19 mouse cellular contexts compared by ENCODE assay signal in the genomic region with DNA sequence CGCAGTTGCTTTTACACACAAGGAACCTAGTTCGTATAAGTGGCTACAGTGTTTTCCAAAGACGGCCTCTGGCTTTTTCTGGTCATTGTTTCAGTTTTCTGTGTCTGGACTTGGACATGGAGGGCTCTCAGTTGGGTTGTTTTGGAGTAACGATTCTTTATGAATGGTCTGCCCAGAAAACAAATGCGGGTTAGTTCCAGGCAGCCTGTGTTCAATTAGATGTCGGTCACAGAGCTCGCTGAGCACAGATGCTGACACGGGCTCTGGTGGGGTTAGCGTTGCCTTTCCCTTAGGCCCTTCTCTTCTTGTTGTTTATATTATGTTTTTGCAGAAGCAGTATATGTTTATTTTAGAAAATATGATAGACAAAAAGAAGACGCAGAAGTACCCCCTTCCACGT. TPM values are rescaled to one million over a fixed set of nuclear protein-coding genes. Genes with fewer than 3 reads are reported as not detected.
DNase-seq lines count a peak whose midpoint lies in the region; ATAC-seq and TF ChIP-seq lines count a peak whose summit lies in the region.
"Had no signal": no experiment of that assay in that cellular context is flagged by ENCODE, and none has a peak within 500 bp of the region (broad histone marks: within the 10 kb centered on the region; RNA-seq: fewer than 3 reads in every experiment).

No protein-coding gene starts in this region.

- 85% methylated on average over 11 of the region's 11 CpGs for WGBS in forebrain, embryonic 14.5 days
- 83% methylated on average over 11 of the region's 11 CpGs for WGBS in forebrain, embryonic 12.5 days
- WGBS in lung, embryonic 15.5 days: 45% methylated on average over 11 of the region's 11 CpGs
- WGBS in lung, adult 2 months: 51% methylated on average over 11 of the region's 11 CpGs
- WGBS in embryonic facial prominence, embryonic 14.5 days: 47% methylated on average over 11 of the region's 11 CpGs
- WGBS in limb, embryonic 14.5 days: 41% methylated on average over 11 of the region's 11 CpGs

- no peak for TF ChIP-seq POLR2A in lung, adult 2 months (IDR thresholded peaks at IDR 0.05; ENCODE audit: borderline replicate concordance, extremely low read depth, low read depth, low read length)
- no peak for TF ChIP-seq POLR2A in limb, embryonic 14.5 days (IDR thresholded peaks at IDR 0.05; ENCODE audit: borderline replicate concordance, extremely low read depth, insufficient read depth, insufficient read length)

- TF ChIP-seq CTCF in lung, adult 2 months (IDR thresholded peaks at IDR 0.05; ENCODE audit: insufficient read depth, low read length): no peak

- H3K27ac ChIP-seq in forebrain, embryonic 14.5 days (ENCODE audit: low read depth, low read length): no peak overlapping the region
- no peak overlapping the region for H3K27ac ChIP-seq in forebrain, embryonic 12.5 days
- H3K27ac ChIP-seq in lung, embryonic 15.5 days: peak overlapping the region; percentile 87
- H3K27ac ChIP-seq in embryonic facial prominence, embryonic 14.5 days (replicated peaks; ENCODE audit: low read depth, low read length): peak overlapping the region; percentile 61
- H3K27ac ChIP-seq in limb, embryonic 14.5 days (replicated peaks; ENCODE audit: low read depth, low read length): 0 out of 2 replicates have a peak overlapping the region, but pooled peaks have one; percentile 8
- H3K27ac ChIP-seq: neural tube, embryonic 13.5 days had no signal

- H3K27me3 ChIP-seq in forebrain, embryonic 14.5 days (replicated peaks; ENCODE audit: control insufficient read depth, insufficient read depth, low read length): no peaks in the 10 kb centered on the region
- H3K27me3 ChIP-seq in forebrain, embryonic 12.5 days: no peaks in the 10 kb centered on the region
- no peaks in the 10 kb centered on the region for H3K27me3 ChIP-seq in lung, embryonic 15.5 days
- H3K27me3 ChIP-seq in embryonic facial prominence, embryonic 14.5 days (replicated peaks; ENCODE audit: control insufficient read depth, insufficient read depth, low read length): no peaks in the 10 kb centered on the region
- no peaks in the 10 kb centered on the region for H3K27me3 ChIP-seq in limb, embryonic 14.5 days (ENCODE audit: control insufficient read depth, insufficient read depth, low read length)
- H3K27me3 ChIP-seq: megakaryocyte, embryonic 14.5 days; neural tube, embryonic 13.5 days had no signal

- no peak for ATAC-seq in forebrain, embryonic 14.5 days
- ATAC-seq in forebrain, embryonic 12.5 days (ENCODE audit: low FRiP score): no peak
- ATAC-seq in lung, embryonic 15.5 days (ENCODE audit: borderline replicate concordance, extremely low read depth, low FRiP score, low TSS enrichment): 0 out of 2 replicates have a peak, but pooled peaks have one; percentile 44
- ATAC-seq in embryonic facial prominence, embryonic 14.5 days (ENCODE audit: low read depth): peak; percentile 58
- no peak for ATAC-seq in limb, embryonic 14.5 days (ENCODE audit: low FRiP score, low read depth)
- ATAC-seq: activated CD4-positive, CD25-positive, alpha-beta regulatory T cell, adult 4 months; hindbrain, embryonic 16.5 days; intestine, embryonic 16.5 days had no signal

- H3K4me2 ChIP-seq in forebrain, embryonic 14.5 days (ENCODE audit: low read length): no peak overlapping the region
- no peak overlapping the region for H3K4me2 ChIP-seq in forebrain, embryonic 12.5 days
- H3K4me2 ChIP-seq in lung, embryonic 15.5 days: 0 out of 2 replicates have a peak overlapping the region, but pooled peaks have one; percentile 0
- no peak overlapping the region for H3K4me2 ChIP-seq in embryonic facial prominence, embryonic 14.5 days (ENCODE audit: low read depth, low read length)
- no peak overlapping the region for H3K4me2 ChIP-seq in limb, embryonic 14.5 days (replicated peaks; ENCODE audit: low read depth, low read length, severe bottlenecking)
- H3K4me2 ChIP-seq: neural tube, embryonic 13.5 days had no signal

- H3K36me3 ChIP-seq in forebrain, embryonic 14.5 days (ENCODE audit: control insufficient read depth, insufficient read depth, low read length): peaks cover 34% of the 10 kb centered on the region
- H3K36me3 ChIP-seq in forebrain, embryonic 12.5 days (replicated peaks): peaks cover 38% of the 10 kb centered on the region
- peaks cover 25% of the 10 kb centered on the region for H3K36me3 ChIP-seq in lung, embryonic 15.5 days
- H3K36me3 ChIP-seq in embryonic facial prominence, embryonic 14.5 days (ENCODE audit: control insufficient read depth, insufficient read depth, low read length): peaks cover 26% of the 10 kb centered on the region
- H3K36me3 ChIP-seq in limb, embryonic 14.5 days (ENCODE audit: control insufficient read depth, insufficient read depth, low read length): peaks cover 31% of the 10 kb centered on the region

- peak overlapping the region; percentile 17; the same call in 1 of the 2 replicates for H3K9ac ChIP-seq in forebrain, embryonic 14.5 days (ENCODE audit: low read length)
- no peak overlapping the region for H3K9ac ChIP-seq in forebrain, embryonic 12.5 days
- H3K9ac ChIP-seq in lung, embryonic 15.5 days: no peak overlapping the region
- H3K9ac ChIP-seq in embryonic facial prominence, embryonic 14.5 days (ENCODE audit: low read depth, low read length): no peak overlapping the region
- peak overlapping the region; percentile 12; the same call in 1 of the 2 replicates for H3K9ac ChIP-seq in limb, embryonic 14.5 days (ENCODE audit: low read depth, low read length, severe bottlenecking)

- H3K9me3 ChIP-seq in forebrain, embryonic 14.5 days (replicated peaks; ENCODE audit: control insufficient read depth, low read length): no peaks in the 10 kb centered on the region
- H3K9me3 ChIP-seq in forebrain, embryonic 12.5 days: no peaks in the 10 kb centered on the region
- H3K9me3 ChIP-seq in lung, embryonic 15.5 days: no peaks in the 10 kb centered on the region
- no peaks in the 10 kb centered on the region for H3K9me3 ChIP-seq in embryonic facial prominence, embryonic 14.5 days (ENCODE audit: control insufficient read depth, low read length)
- H3K9me3 ChIP-seq in limb, embryonic 14.5 days (ENCODE audit: control insufficient read depth, low read length): no peaks in the 10 kb centered on the region
- H3K9me3 ChIP-seq: G1E; megakaryocyte, embryonic 14.5 days; neural tube, embryonic 13.5 days had no signal

- no peak overlapping the region for H3K4me3 ChIP-seq in forebrain, embryonic 14.5 days (ENCODE audit: low read depth, low read length)
- H3K4me3 ChIP-seq in forebrain, embryonic 12.5 days (replicated peaks): no peak overlapping the region
- no peak overlapping the region for H3K4me3 ChIP-seq in lung, embryonic 15.5 days
- no peak overlapping the region for H3K4me3 ChIP-seq in lung, adult 2 months (replicated peaks; ENCODE audit: extremely low read depth, low read depth, low read length)
- no peak overlapping the region for H3K4me3 ChIP-seq in embryonic facial prominence, embryonic 14.5 days (ENCODE audit: low read depth, low read length)
- no peak overlapping the region for H3K4me3 ChIP-seq in limb, embryonic 14.5 days (replicated peaks; ENCODE audit: low read length)
- H3K4me3 ChIP-seq: megakaryocyte, embryonic 14.5 days; neural tube, embryonic 13.5 days had no signal

- DNase-seq in forebrain, embryonic 14.5 days (ENCODE audit: low spot score): no peak
- DNase-seq in lung, adult 2 months: no peak
- DNase-seq in embryonic facial prominence, embryonic 14.5 days (ENCODE audit: low spot score): peak; percentile 48
- no peak for DNase-seq in limb, embryonic 14.5 days (ENCODE audit: low spot score)
- DNase-seq in spleen, postnatal 36 days (ENCODE audit: low spot score in 2 of 2): no peak
- no peak for DNase-seq in frontal cortex, postnatal 25 days (ENCODE audit: low spot score in 2 of 2)
- DNase-seq: adrenal gland, postnatal 25 days; cerebellum, adult 11 months; cerebellum, postnatal 25 days; gastrocnemius, postnatal 36 days; midbrain, embryonic 14.5 days had no signal

- H3K4me1 ChIP-seq in forebrain, embryonic 14.5 days (ENCODE audit: control insufficient read depth, insufficient read depth, low read length): peaks cover 3% of the 10 kb centered on the region
- H3K4me1 ChIP-seq in forebrain, embryonic 12.5 days: peaks cover 12% of the 10 kb centered on the region
- H3K4me1 ChIP-seq in lung, embryonic 15.5 days: peaks cover 65% of the 10 kb centered on the region
- peaks cover 31% of the 10 kb centered on the region for H3K4me1 ChIP-seq in lung, adult 2 months (ENCODE audit: control insufficient read depth, insufficient read depth, low read length)
- peaks cover 27% of the 10 kb centered on the region for H3K4me1 ChIP-seq in embryonic facial prominence, embryonic 14.5 days (ENCODE audit: control insufficient read depth, insufficient read depth, low read length)
- peaks cover 11% of the 10 kb centered on the region for H3K4me1 ChIP-seq in limb, embryonic 14.5 days (ENCODE audit: control insufficient read depth, insufficient read depth, low read length)

RNA-seq across cellular contexts. Expression of a gene that starts 5.4 kb away (rescaled TPM):
- polyA plus RNA-seq in forebrain, embryonic 14.5 days (2014; fragmentation: Nextera tagmentation; extraction: Ambion mirVana): 135 and 141 TPM in 2 replicates
- polyA plus RNA-seq in forebrain, embryonic 12.5 days (2016; fragmentation: Nextera tagmentation; extraction: Ambion mirVana): 117 and 121 TPM in 2 replicates
- polyA plus RNA-seq in lung, embryonic 15.5 days (2015; fragmentation: Nextera tagmentation; extraction: Ambion mirVana): 143 TPM in 2 replicates
- 41.3 and 44.9 TPM in 2 replicates for polyA plus RNA-seq in lung, adult 2 months (2012; rRNA removed)
- polyA plus RNA-seq in embryonic facial prominence, embryonic 14.5 days (2014; fragmentation: Nextera tagmentation; extraction: Ambion mirVana): 112 and 128 TPM in 2 replicates
- polyA plus RNA-seq in limb, embryonic 14.5 days (2012; rRNA removed): 63.3 and 92.3 TPM in 2 replicates
- 121 and 132 TPM in 2 replicates for polyA plus RNA-seq in limb, embryonic 14.5 days (2014; fragmentation: Nextera tagmentation; extraction: Ambion mirVana)

RNA-seq across cellular contexts. Expression of a gene that starts 27.9 kb away (rescaled TPM):
- polyA plus RNA-seq in forebrain, embryonic 14.5 days (2014; fragmentation: Nextera tagmentation; extraction: Ambion mirVana): 46.8 and 47.3 TPM in 2 replicates
- polyA plus RNA-seq in forebrain, embryonic 12.5 days (2016; fragmentation: Nextera tagmentation; extraction: Ambion mirVana): 14.9 and 15.9 TPM in 2 replicates
- 17.0 and 19.4 TPM in 2 replicates for polyA plus RNA-seq in lung, embryonic 15.5 days (2015; fragmentation: Nextera tagmentation; extraction: Ambion mirVana)
- 26.0 and 28.1 TPM in 2 replicates for polyA plus RNA-seq in lung, adult 2 months (2012; rRNA removed)
- polyA plus RNA-seq in embryonic facial prominence, embryonic 14.5 days (2014; fragmentation: Nextera tagmentation; extraction: Ambion mirVana): 12.6 and 21.8 TPM in 2 replicates
- polyA plus RNA-seq in limb, embryonic 14.5 days (2012; rRNA removed): 10.1 and 13.2 TPM in 2 replicates
- 11.8 and 15.0 TPM in 2 replicates for polyA plus RNA-seq in limb, embryonic 14.5 days (2014; fragmentation: Nextera tagmentation; extraction: Ambion mirVana)
- polyA plus RNA-seq: G1E had no signal

RNA-seq across cellular contexts. Expression of a gene that starts 37.2 kb away (rescaled TPM):
- polyA plus RNA-seq in forebrain, embryonic 14.5 days (2014; fragmentation: Nextera tagmentation; extraction: Ambion mirVana): 29.5 and 31.6 TPM in 2 replicates
- 30.6 and 31.0 TPM in 2 replicates for polyA plus RNA-seq in forebrain, embryonic 12.5 days (2016; fragmentation: Nextera tagmentation; extraction: Ambion mirVana)
- 50.3 and 51.8 TPM in 2 replicates for polyA plus RNA-seq in lung, embryonic 15.5 days (2015; fragmentation: Nextera tagmentation; extraction: Ambion mirVana)
- 13.1 and 13.8 TPM in 2 replicates for polyA plus RNA-seq in lung, adult 2 months (2012; rRNA removed)
- 28.1 and 30.4 TPM in 2 replicates for polyA plus RNA-seq in embryonic facial prominence, embryonic 14.5 days (2014; fragmentation: Nextera tagmentation; extraction: Ambion mirVana)
- 25.4 and 27.9 TPM in 2 replicates for polyA plus RNA-seq in limb, embryonic 14.5 days (2012; rRNA removed)
- 32.1 and 32.7 TPM in 2 replicates for polyA plus RNA-seq in limb, embryonic 14.5 days (2014; fragmentation: Nextera tagmentation; extraction: Ambion mirVana)

RNA-seq across cellular contexts. Expression of a gene that starts 44.7 kb away (rescaled TPM):
- 21.6 and 26.3 TPM in 2 replicates for polyA plus RNA-seq in forebrain, embryonic 14.5 days (2014; fragmentation: Nextera tagmentation; extraction: Ambion mirVana)
- 37.0 and 43.6 TPM in 2 replicates for polyA plus RNA-seq in forebrain, embryonic 12.5 days (2016; fragmentation: Nextera tagmentation; extraction: Ambion mirVana)
- 40.5 and 50.9 TPM in 2 replicates for polyA plus RNA-seq in lung, embryonic 15.5 days (2015; fragmentation: Nextera tagmentation; extraction: Ambion mirVana)
- 134 and 161 TPM in 2 replicates for polyA plus RNA-seq in lung, adult 2 months (2012; rRNA removed)
- polyA plus RNA-seq in embryonic facial prominence, embryonic 14.5 days (2014; fragmentation: Nextera tagmentation; extraction: Ambion mirVana): 27.1 and 28.2 TPM in 2 replicates
- 166 and 177 TPM in 2 replicates for polyA plus RNA-seq in limb, embryonic 14.5 days (2012; rRNA removed)
- polyA plus RNA-seq in limb, embryonic 14.5 days (2014; fragmentation: Nextera tagmentation; extraction: Ambion mirVana): 29.8 and 38.3 TPM in 2 replicates

Comparison
In these comparisons a context has a peak if more than half of its experiments do, and no peak if none do; other contexts are left out.
1. H3K9ac ChIP-seq: peak in forebrain, embryonic 14.5 days (single experiment) and limb, embryonic 14.5 days (single experiment); none in forebrain, embryonic 12.5 days (single experiment), lung, embryonic 15.5 days (single experiment) and embryonic facial prominence, embryonic 14.5 days (single experiment).
2. ATAC-seq: peak in lung, embryonic 15.5 days (single experiment) and embryonic facial prominence, embryonic 14.5 days (single experiment); none in forebrain, embryonic 14.5 days (single experiment), forebrain, embryonic 12.5 days (single experiment) and limb, embryonic 14.5 days (single experiment).
3. H3K27ac ChIP-seq: peak in lung, embryonic 15.5 days (single experiment), embryonic facial prominence, embryonic 14.5 days (single experiment) and limb, embryonic 14.5 days (single experiment); none in forebrain, embryonic 14.5 days (single experiment) and forebrain, embryonic 12.5 days (single experiment).